Mouse (Mus musculus) embryonic facial prominence, embryonic 11.5 days (tissue): ENCODE measurements at regions not wholly inside any gene's neighbourhood (a gene's known extent, or its start where the extent isn't known, plus 50 kb on each side); places are given as distances from the start of the nearest gene placed in this dataset.

Experiments
- ATAC-seq: fragments of 200-750 bp; cut with Nextera tagmentation; replicated peaks from 2 replicates; pipeline ENCODE4 v1.8.0; 2017; ENCODE audit warnings: low read depth; ENCODE audit not compliant: insufficient number of reproducible peaks, low FRiP score, low TSS enrichment
- DNase-seq: peaks from one replicate; pipeline ENCODE4 v3.0.0-alpha.2; 2015; ENCODE audit warnings: low spot score
- H3K27ac ChIP-seq: fragments of 300-500 bp; sonication (generic); replicated peaks from 2 replicates; pipeline ENCODE4 v1.5.1; 2014; ENCODE audit warnings: mild to moderate bottlenecking, low read depth, low read length, control low read depth
- H3K27me3 ChIP-seq: fragments of 300-500 bp; sonication (generic); 2 replicates; pipeline ENCODE4 v1.6.1; 2014; ENCODE audit warnings: mild to moderate bottlenecking, low read length, moderate library complexity, mixed read lengths; ENCODE audit not compliant: control insufficient read depth, insufficient read depth
- H3K36me3 ChIP-seq: fragments of 300-500 bp; sonication (generic); replicated peaks from 2 replicates; pipeline ENCODE4 v1.6.1; 2014; ENCODE audit warnings: low read depth, mild to moderate bottlenecking, low read length, moderate library complexity, mixed read lengths; ENCODE audit not compliant: control insufficient read depth, insufficient read depth
- H3K4me1 ChIP-seq: fragments of 300-500 bp; sonication (generic); 2 replicates; pipeline ENCODE4 v1.6.1; 2014; ENCODE audit warnings: low read length, mixed read lengths; ENCODE audit not compliant: control insufficient read depth, insufficient read depth
- H3K4me2 ChIP-seq: fragments of 300-500 bp; sonication (generic); 2 replicates; pipeline ENCODE4 v1.6.1; 2014; ENCODE audit warnings: low read depth, mild to moderate bottlenecking, control low read depth, low read length, moderate library complexity
- H3K4me3 ChIP-seq: fragments of 300-500 bp; sonication (generic); 2 replicates; pipeline ENCODE4 v1.5.1; 2014; ENCODE audit warnings: low read depth, low read length, control low read depth
- H3K9ac ChIP-seq: fragments of 300-500 bp; sonication (generic); replicated peaks from 2 replicates; pipeline ENCODE4 v1.6.1; 2014; ENCODE audit warnings: mild to moderate bottlenecking, control low read depth, low read length
- H3K9me3 ChIP-seq: fragments of 300-500 bp; sonication (generic); replicated peaks from 2 replicates; pipeline ENCODE4 v1.6.1; 2016; ENCODE audit warnings: mild to moderate bottlenecking, low read length, inconsistent platforms, mixed read lengths; ENCODE audit not compliant: control insufficient read depth
- WGBS: fragments of 180-500 bp; shearing (Covaris S2); extraction: QIAGEN DNeasy Blood & Tissue Kit; methylation state at CpG from one replicate; pipeline ENCODE4 v1.1.7; 2014; 5-methylcytosine and 5-hydroxymethylcytosine counted together

GRCm38 (mm10) chr2:106081951-106082350 lies 78.6 kb upstream of the Dnajc24 start:
- Histone ChIP-seq H3K4me2 (no peak overlapping the region), H3K4me1 (no peaks in the 10 kb centered on the region), H3K9ac (no peak overlapping the region), H3K27me3 (no peaks in the 10 kb centered on the region), H3K4me3 (no peak overlapping the region), H3K36me3 (no peaks in the 10 kb centered on the region), H3K9me3 (no peaks in the 10 kb centered on the region), H3K27ac (no peak overlapping the region)
- ATAC-seq (no peak), DNase-seq (peak; percentile 82)
- 5% methylated on average over 7 of the region's 7 CpGs for WGBS

GRCm38 (mm10) chr2:106080626-106081025 lies 77.3 kb upstream of the Dnajc24 start:
- H3K9ac ChIP-seq = no peak overlapping the region
- no peaks in the 10 kb centered on the region for H3K36me3 ChIP-seq
- DNase-seq = no peak
- WGBS = 69% methylated on average over 9 of the region's 9 CpGs
- H3K9me3 ChIP-seq = no peaks in the 10 kb centered on the region
- H3K27ac ChIP-seq = no peak overlapping the region
- no peak for ATAC-seq
- no peak overlapping the region for H3K4me3 ChIP-seq
- H3K4me2 ChIP-seq = no peak overlapping the region
- H3K27me3 ChIP-seq = no peaks in the 10 kb centered on the region
- H3K4me1 ChIP-seq = no peaks in the 10 kb centered on the region

- ATAC-seq (no peak), DNase-seq (no peak)
- no peak overlapping the region for H3K9ac ChIP-seq
- H3K27ac ChIP-seq = no peak overlapping the region
- no peaks in the 10 kb centered on the region for H3K9me3 ChIP-seq
- H3K4me3 ChIP-seq = no peak overlapping the region
- 63% methylated on average over 3 of the region's 3 CpGs for WGBS
- H3K4me1 ChIP-seq = no peaks in the 10 kb centered on the region
- H3K27me3 ChIP-seq = no peaks in the 10 kb centered on the region
- H3K36me3 ChIP-seq = no peaks in the 10 kb centered on the region
- no peak overlapping the region for H3K4me2 ChIP-seq
Observed at GRCm38 (mm10) chr2:106078591-106078990, 75.2 kb upstream of the Dnajc24 start.

GRCm38 (mm10) chr2:106074441-106074840 lies 71.1 kb upstream of the Dnajc24 start:
- no peak for DNase-seq
- H3K9me3 ChIP-seq = no peaks in the 10 kb centered on the region
- no peak overlapping the region for H3K4me2 ChIP-seq
- no peaks in the 10 kb centered on the region for H3K4me1 ChIP-seq
- ATAC-seq = no peak
- H3K27me3 ChIP-seq = no peaks in the 10 kb centered on the region
- H3K4me3 ChIP-seq = no peak overlapping the region
- H3K9ac ChIP-seq = no peak overlapping the region
- H3K36me3 ChIP-seq = no peaks in the 10 kb centered on the region
- H3K27ac ChIP-seq = no peak overlapping the region
- 80% methylated on average over 6 of the region's 6 CpGs for WGBS

GRCm38 (mm10) chr2:106064316-106064715 lies 61.0 kb upstream of the Dnajc24 start:
- Histone ChIP-seq H3K36me3 (no peaks in the 10 kb centered on the region), H3K27ac (no peak overlapping the region), H3K9ac (no peak overlapping the region), H3K4me1 (no peaks in the 10 kb centered on the region), H3K4me2 (no peak overlapping the region), H3K4me3 (no peak overlapping the region), H3K9me3 (no peaks in the 10 kb centered on the region), H3K27me3 (no peaks in the 10 kb centered on the region)
- DNase-seq (no peak), ATAC-seq (no peak)
- 87% methylated on average over 2 of the region's 2 CpGs for WGBS
